Mouse (Mus musculus) T-cell, adult 2 months (primary cell): ENCODE measurements around the gene Fzd2.
A peak's percentile ranks its signal among the peaks of the same experiment; 100 is the strongest.
"Not testable (repeated sequence)": the region's sequence is repeated elsewhere in the genome, so short reads cannot be mapped to it uniquely, and the experiment has no call there.

ENCODE experiments used
- DNase-seq: peaks from one replicate; pipeline ENCODE4 v3.0.0; 2022; ENCODE audit warnings: low spot score

Gene Fzd2

DNA sequence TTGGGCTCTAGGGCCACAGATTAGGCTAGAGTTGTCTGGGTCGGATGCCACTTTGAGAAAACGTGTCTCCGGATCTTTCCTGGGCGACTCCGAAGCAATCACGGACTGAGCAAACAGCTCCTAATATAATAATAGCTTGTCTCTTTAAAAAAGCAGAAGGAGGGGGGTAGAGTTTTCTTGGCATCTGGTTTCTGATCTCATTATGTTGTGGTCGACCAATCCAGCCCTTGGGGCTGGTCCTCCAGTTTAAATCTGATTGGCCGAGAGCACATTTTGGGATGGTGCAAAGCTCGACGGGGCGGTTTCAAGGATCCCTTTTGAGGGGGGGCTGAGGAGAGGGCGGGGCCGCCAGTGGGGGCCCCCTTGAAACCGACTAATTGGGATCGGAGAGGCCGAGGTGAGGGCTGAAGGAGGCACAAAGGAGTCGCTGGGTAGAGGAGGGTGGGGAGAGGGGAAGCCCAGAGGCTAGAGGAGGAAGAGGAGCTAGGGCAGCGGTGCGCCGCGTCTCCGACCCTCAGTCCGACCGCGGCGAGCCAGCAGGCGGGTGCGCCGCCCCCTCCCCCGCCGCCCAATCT lies at the start of gene Fzd2:
TSS of gene Fzd2 (plus strand) at position 387 of the 575 bp plus-strand sequence.
- no peak for DNase-seq

GRCm38 (mm10) chr11:102555400-102556030 lies 48.7 kb upstream of the Fzd2 start:
- DNase-seq, result no peak

- DNase-seq, result peak; percentile 87
Measured at GRCm38 (mm10) chr11:102556031-102556715, 48.0 kb upstream of the Fzd2 start, which contains the start of gene Gpatch8. Gene Gpatch8, minus strand, starts transcription at chr11:102556392.

- DNase-seq, result no peak
Measured at GRCm38 (mm10) chr11:102556716-102557074, 47.5 kb upstream of the Fzd2 start.

- no peak for DNase-seq
Measured at GRCm38 (mm10) chr11:102557386-102557785, 46.8 kb upstream of the Fzd2 start.

DNA sequence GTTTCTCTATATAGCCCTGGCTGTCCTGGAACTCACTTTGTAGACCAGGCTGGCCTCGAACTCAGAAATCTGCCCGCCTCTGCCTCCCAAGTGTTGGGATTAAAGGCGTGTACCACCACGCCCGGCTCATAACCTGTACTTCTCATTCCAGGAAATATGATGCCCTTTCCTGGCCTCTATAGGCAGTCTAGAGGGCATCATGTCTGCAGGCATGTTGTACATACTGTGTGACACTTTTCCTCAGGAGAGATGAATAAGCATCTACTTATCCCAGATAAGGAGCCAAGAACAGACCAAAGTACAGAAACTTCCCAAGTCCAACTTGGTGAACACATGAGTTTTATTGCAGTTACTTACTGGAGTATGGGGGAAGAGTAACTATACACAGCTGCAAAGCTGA lies 45.5 kb upstream of the Fzd2 start:
- DNase-seq, result no peak

GRCm38 (mm10) chr11:102564952-102565671 lies 39.1 kb upstream of the Fzd2 start:
- not testable (repeated sequence) for DNase-seq

DNA sequence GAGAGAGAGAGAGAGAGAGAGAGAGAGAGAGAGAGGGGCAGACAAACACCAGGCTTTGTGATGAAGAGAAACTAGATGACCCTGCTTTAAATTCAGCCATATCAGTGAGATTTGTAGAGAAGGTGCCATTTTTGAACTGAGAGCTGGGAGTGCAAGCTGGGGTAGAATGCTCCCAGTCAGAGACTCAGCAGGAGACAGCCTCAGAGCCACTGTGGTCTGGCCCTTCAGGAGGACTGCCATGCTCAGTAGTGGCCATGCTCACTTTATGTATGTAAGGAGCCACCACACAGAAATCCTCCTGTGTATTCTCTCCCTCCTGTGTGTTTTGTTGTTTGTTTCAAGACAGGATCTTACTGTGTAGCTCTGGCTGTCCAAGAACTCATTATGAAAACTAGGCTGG lies 38.5 kb upstream of the Fzd2 start:
- DNase-seq, result no peak

GRCm38 (mm10) chr11:102566290-102566689 lies 37.9 kb upstream of the Fzd2 start:
- no peak for DNase-seq

- no peak for DNase-seq
Measured at GRCm38 (mm10) chr11:102567157-102567556, 37.0 kb upstream of the Fzd2 start.

- DNase-seq, result no peak
Measured at GRCm38 (mm10) chr11:102567723-102568122, 36.5 kb upstream of the Fzd2 start.

DNA sequence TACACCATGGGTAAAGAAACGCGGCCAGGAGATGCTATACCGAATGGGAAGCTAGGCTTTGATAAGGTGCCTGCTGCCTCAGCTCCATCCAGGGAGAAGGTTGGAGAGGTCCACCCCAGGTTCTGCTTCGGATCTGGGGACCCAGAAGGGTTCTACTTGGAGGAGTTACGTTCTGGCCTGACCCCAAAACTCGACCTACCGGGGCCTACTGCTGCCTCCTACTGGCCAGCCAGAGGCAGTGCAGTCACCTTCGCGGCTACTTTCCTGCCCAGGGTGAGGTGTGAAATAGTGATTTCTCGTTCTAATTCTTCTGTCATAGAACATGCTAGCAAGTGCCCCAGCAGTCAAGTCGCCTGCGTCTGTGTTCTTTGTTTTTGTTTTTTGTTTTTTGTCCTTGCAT lies 36.0 kb upstream of the Fzd2 start:
- DNase-seq, result no peak

DNA sequence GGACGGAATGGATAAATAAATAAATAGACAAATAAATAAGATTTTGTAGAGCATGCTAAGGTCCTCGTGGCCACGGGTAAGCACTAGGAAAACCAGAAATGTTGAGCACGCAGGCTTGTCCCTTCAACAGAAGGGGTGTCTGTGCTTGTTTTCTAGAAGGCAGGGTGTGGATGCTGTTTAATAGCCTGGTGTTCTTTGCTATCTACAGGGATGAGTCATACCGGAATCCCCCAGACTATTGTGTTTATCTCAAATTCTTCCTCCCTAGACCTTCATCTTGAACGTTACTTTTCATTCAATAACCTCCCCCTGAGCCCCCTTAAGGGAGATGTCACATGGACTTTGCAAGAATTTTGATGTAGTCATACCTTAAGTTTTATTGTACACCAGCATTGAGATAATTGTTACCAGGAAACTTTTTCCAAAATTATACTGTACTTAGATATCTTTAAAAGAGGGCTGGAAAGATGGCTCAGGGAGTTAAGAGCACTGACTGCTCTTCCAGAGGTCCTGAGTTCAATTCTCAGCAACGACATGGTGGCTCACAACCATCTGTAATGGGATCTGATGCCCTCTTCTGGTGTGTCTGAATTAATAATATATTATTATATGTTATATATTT lies 35.3 kb upstream of the Fzd2 start:
- DNase-seq, result no peak

- peak; percentile 61 for DNase-seq
Measured at GRCm38 (mm10) chr11:102572866-102573663, 31.1 kb upstream of the Fzd2 start.

- no peak for DNase-seq
Measured at GRCm38 (mm10) chr11:102575034-102575433, 29.2 kb upstream of the Fzd2 start.

DNA sequence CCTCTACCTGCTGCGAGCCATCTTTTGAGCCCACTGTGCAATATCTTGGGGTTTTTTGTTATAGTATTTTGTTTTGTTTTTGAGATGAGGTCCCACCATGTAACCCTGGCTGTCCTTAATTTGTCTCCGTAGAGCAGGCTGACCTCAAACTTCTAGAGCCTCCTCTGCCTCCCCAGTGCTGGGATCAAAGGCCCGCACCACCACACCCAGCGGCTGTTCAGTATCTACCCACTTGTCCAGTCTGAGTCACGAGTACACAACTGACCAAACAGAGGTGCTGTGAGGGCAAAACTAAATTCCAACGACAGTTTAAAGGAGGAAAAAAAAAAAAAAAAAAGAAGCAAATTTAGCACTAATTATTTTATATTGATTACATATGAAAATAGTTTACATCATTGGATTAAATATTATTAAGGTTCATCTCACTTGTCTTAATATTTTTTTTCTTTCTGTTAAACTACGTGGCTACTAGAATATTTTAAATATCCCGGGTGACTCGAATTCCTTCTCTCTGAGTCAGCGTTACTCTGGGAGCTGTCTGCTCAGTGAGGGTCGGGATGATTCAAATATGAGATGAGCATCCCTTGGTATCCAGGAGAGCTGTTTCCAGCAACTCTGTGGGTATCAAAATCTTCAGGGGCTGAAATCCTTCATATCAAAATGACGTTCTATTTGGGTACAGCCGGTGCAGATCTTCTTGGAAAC lies 28.0 kb upstream of the Fzd2 start:
- no peak for DNase-seq

GRCm38 (mm10) chr11:102578341-102579118 lies 25.7 kb upstream of the Fzd2 start:
- DNase-seq, result peak; percentile 66

- DNase-seq, result no peak
Measured at GRCm38 (mm10) chr11:102579165-102580033, 24.8 kb upstream of the Fzd2 start, which contains the start of gene Gm11627. Gene Gm11627, minus strand, starts transcription at chr11:102579461.

DNA sequence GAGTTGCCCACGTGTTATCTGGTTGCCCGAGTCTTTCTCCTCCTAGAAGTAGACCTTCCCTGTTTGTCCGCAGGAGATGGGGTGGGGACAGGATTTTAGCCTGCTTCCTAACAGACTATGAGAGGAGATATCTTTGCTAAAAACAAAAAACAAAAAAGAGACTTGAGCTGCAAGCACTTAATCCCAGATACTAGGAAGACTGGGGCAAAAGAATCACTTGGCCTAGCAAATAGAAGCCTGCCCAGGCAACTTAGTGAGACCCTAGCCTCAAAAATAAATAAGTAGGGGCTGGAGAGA lies 24.2 kb upstream of the Fzd2 start:
- no peak for DNase-seq
